Mouse (Mus musculus) spleen, embryonic (tissue): ENCODE results near the gene Klhl42.

Experiments used
- CTCF ChIA-PET: fragments of 350-600 bp; sonication (Branson Sonifier 250); formaldehyde crosslinking; loops from one replicate; lab custom pipeline; 2022; lab: Charles Lee

Klhl42 gene

DNA sequence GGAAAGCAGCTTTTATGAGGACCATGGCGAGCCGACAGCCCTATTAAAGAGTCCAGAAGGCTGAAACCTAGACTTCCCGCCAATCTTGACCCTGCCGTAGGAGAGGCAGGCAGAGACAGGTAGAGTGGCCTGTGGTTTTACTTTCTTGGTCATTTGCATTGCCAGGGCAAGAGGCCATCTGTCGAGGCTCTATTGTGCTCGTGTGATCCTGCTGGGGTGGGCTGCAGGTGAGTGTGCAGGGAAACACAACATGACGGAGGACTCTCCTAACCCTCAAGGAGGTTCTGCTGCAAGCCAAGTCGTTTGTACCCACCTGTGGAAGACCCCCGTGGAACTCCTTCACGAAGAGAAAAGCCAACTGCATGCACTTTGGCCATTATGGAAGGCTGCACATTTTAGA, 54.6 kb downstream of the Klhl42 start:
- CTCF ChIA-PET: no interaction called here

DNA sequence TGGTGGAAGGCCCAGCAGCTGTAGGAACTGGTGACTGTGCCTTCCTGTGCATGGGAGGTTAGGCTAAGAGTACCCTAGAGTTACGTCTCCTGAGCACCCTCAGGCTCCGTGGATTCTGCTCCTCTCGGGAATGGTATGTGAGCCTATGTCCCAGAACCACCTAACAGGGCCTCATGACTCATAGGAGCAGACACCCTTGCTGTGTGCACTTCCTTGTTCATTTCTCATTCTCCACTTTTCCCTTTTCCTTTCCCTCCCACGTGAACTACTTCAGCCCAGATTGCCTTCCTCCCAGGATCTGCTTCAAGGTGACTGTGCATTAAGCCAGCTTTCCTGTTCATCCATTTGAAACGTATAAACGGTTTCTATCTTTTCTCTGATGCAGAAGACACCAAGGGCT, 59.9 kb downstream of the Klhl42 start:
- CTCF ChIA-PET: no interaction called here

DNA sequence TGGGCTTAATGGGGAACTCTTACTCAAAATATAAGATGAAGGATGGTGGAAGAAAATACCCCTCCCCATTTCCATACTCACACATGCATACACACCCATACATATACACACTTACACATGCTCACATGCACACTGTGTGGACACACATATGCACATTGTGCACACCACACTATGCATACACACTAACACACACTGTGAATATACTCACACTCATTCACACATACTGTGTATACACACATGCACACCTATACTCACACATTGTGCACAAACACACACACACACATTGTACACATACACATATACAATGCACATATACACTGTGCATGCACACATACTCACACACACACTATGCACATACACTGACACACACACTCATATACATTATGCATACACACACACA, 60.7 kb downstream of the Klhl42 start:
- CTCF ChIA-PET: no interaction called here

DNA sequence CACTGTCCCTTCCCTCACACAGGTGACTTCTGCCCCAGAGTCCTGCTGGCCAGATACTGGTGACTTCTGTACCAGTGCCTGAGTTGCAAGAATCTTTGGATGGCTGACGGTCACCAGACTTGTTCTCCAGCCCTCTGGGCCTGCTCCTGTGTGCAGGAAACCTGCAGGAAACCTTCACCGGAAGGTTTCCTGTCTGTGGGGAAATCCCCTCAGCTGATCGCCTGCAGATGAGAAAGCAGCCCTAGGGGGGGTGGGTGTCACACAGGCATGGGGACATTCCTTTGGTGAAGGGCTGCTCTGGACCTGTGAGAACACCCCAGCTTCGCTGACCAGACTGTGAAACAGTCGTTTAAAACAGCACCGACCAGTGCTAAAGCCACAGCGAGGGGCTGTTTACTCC, 63.9 kb downstream of the Klhl42 start:
- CTCF ChIA-PET: no interaction called here

DNA sequence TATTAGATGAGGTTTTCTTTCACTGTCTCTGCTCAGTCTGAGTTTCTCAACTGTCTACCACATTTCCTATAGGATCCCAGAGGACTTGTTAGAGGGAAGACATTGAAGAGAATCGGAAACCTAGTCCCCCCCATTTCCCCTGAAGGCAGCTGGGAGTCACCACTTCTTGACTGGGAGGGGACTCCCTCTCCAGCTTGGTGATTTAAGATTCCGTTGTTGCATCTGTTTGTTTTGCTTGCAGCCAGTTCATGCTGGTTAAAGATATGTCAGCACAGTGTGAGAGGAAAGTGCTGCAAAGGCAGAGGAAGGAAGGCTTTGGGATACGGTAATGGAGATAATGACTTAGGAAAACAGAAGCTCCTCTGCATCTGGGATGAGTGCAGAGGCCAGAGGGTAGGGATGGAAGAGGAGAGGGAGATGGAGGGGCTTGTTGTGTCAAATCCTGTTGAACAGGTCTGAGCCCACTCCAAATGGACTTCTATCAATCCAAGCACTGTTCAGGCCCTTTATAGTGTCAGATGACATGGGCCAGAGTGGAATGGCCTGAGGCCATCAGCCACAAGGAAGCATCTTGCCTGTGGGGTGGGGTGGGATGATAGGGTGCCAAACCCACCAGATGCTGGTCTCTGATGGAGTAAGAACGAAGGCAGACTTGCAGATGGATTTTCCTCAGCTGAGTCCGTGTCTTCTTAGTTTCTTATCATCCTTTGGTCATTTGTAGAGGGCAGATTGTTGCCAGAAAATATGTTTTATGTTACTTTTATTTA, 70.8 kb downstream of the Klhl42 start:
- CTCF ChIA-PET: no interaction called here
